Mouse (Mus musculus) adrenal gland, postnatal 4 days (tissue): ENCODE measurements around the gene Mtmr3. TPM values are rescaled to one million over a fixed set of nuclear protein-coding genes. Genes with fewer than 3 reads are reported as not detected.
A peak's percentile ranks its signal among the peaks of the same experiment; 100 is the strongest.

ENCODE experiments used
- DNase-seq, 2 experiments: peaks; one replicate each; pipeline ENCODE4 v3.0.0; 2021 to 2022; ENCODE audit warnings: low spot score in 2 of 2, mixed read lengths in 2 of 2
- long read RNA-seq, 2 experiments: library from polyadenylated mRNA; stranded (forward); transcript quantifications; one replicate each; pipeline ENCODE4 v2.0.0; 2021
- total RNA-seq, 2 experiments: library from RNA; stranded (reverse); gene quantifications; 2 replicates each; pipeline ENCODE4 v1.2.3; 2021

Gene Mtmr3
- total RNA-seq: 10 to 100 TPM; 81.9 to 85.2 TPM
- long read RNA-seq, experiment 1, full-length matches to known transcripts: 4 of 31 reads
- long read RNA-seq, experiment 1, partial matches to known transcripts: 5 of 31 reads
- long read RNA-seq, experiment 1, other reads (novel, unspliced or antisense): 22 of 31 reads
- long read RNA-seq, experiment 2, full-length matches to known transcripts: 7 of 57 reads
- long read RNA-seq, experiment 2, partial matches to known transcripts: 19 of 57 reads
- long read RNA-seq, experiment 2, other reads (novel, unspliced or antisense): 31 of 57 reads

- peak; percentile 89 to 91 for DNase-seq
Observed at GRCm38 (mm10) chr11:4594608-4595500, at the start of gene Mtmr3. Gene Mtmr3, minus strand, starts transcription at chr11:4594863.

- DNase-seq: no peak
Observed at GRCm38 (mm10) chr11:4643722-4644121, 49.1 kb upstream of the Mtmr3 start.

DNA sequence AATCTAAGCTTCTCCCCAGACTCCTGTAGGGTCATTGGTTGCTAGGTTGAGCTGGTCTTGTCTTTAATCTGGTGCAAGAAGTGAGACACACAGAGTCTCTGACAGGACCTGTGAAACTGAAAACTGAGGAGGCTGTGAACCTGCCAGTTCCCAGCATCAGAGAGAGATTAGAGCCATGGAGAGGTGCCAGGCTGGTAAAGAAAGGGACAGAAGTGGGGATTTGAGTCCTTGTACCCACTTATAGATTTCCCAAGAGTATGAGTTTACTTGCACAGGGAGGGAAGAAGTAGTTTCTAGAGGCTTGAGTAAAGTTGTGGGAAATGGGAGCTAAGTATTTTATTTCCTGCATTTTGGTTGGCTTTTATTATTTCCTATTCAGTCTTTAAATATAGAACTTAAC, 46.5 kb upstream of the Mtmr3 start:
- DNase-seq: no peak

- DNase-seq: no peak
Observed at GRCm38 (mm10) chr11:4638261-4638660, 43.6 kb upstream of the Mtmr3 start.

- DNase-seq: peak; percentile 96 to 97
Observed at GRCm38 (mm10) chr11:4637534-4638234, 43.0 kb upstream of the Mtmr3 start, which contains the start of gene Ascc2. Gene Ascc2, plus strand, starts transcription at chr11:4637747.

DNA sequence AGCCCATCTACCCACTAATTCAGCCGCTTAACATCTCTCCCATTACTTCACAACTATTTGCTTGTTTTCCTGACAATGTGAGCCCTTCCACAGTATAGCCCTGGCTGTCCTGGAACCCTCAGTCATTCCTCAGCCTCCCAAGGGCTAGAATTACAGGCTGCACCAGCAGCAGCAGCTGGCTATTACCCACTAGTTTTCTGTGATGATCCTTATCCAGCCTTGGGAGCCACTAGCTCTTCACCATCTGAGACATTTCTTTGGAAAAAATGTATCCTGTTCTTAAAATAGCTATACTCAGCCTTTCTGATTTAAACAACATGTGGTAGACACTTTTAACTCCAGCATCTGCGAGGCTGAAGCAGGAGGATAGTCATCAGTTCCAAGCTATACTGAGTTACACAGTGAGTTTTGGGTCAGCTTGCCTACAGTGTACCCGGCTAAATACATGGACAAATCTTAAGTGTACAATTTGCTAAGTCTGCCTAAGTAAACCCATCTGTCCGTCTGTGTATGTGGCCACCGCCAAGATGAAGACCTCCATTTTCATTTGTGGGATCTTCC, 42.2 kb upstream of the Mtmr3 start:
- no peak for DNase-seq

- no peak for DNase-seq
Observed at GRCm38 (mm10) chr11:4634395-4634794, 39.7 kb upstream of the Mtmr3 start.

GRCm38 (mm10) chr11:4633420-4633819, 38.8 kb upstream of the Mtmr3 start:
- DNase-seq: no peak

DNA sequence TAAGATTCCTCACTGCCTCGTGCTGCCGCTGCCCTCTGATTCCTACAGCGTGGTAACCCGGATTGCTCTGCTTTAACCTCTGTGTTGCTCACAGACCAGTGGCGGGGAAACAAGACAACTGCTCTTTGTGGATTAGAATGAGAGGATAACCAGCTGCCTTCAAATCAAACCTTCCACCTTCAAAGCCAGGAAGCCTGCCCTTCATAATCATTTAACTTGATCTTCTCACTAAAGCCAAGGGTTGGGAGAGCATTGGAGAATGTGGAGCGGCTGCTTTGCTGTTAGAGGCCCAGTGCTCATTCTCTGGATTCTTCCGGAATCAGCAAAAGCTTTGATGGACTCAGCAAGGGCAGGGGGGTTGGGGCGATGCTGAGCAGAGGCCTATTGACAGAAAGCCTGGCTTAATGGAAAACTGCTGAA, 35.2 kb upstream of the Mtmr3 start:
- DNase-seq: no peak

DNA sequence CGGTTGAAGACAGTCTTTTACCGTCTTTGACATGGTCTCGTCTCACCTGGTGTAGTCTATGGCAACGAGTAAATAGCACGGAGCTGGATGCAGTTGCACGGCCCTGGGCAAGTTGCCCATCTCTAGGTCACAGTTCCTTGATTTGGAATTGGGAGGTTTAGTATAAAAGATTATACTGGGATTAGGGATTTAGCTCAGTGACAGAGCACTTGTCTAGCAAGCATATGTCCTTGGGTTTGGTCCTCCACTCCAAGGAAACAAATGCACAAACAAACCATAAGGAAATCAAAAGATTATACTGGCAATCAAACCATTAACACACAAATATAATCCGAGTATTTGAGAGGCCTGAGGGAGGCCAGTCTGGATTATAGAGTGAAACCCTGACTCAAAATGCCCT, 33.0 kb upstream of the Mtmr3 start:
- DNase-seq: no peak

DNA sequence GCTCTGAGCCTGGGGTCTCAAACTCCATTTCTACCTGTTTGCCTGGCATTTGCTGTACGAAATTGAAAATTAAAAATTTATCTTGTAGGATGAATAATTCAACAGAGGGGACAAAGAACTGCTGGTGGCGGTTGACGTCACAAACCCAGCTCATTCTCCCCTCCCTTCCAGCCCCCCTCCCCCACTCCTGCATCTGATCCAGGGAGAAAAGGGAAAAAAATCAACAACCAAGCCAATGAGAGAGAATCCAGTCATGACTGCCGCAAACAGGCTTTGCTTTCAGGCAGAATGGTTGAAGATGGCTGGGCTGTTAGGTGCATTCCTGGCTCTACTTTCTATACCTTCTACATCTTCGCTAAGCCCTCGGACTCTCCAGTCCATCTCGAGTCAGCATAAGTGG, 31.3 kb upstream of the Mtmr3 start:
- no peak for DNase-seq

- DNase-seq: no peak
Observed at GRCm38 (mm10) chr11:4622997-4623396, 28.3 kb upstream of the Mtmr3 start.

DNA sequence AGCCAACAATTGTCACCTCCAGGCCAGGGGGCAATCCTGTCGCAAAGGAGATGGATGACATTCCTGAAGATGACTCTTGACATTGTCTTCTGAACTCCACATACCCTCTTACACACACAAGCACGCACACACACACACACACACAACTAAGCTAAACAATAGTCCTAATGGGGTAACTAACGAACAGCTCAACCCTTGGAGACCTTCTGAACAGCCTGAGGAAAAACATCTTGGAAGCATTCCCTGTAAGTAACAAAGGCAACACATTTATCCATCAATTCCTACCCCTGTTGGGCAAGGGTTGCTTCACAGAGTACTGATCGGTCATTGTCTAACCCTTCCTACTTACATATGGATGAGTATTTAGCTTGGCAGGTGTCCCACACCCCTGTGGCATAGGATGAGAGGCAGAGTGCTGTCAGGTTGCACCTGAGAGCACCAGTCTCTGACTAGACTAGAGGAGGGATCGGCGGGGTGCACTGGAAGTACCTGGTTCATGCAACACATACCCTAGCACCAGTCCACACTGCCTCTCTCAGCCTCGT, 27.9 kb upstream of the Mtmr3 start:
- DNase-seq: no peak

DNA sequence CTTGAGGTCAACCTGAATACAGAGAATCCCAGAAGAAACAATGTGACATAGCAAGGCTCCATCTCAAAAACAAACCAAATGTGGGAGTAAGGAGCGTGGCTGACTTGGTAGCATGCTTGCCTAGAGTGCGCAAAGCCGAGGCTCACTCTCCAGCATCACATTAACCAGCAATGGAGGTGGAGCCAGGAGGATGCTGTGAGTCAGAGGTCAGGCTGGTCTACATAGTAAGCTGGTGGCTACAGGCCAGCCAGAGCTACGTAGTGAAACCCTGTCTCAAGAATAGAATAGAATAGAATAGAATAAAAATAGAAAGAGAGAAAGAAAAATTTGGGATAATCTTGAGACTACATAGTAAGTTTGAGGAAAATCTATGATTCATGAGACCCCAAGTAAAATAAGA, 27.2 kb upstream of the Mtmr3 start:
- no peak for DNase-seq

- no peak for DNase-seq
Observed at GRCm38 (mm10) chr11:4620501-4621108, 25.9 kb upstream of the Mtmr3 start.

GRCm38 (mm10) chr11:4620017-4620485, 25.4 kb upstream of the Mtmr3 start, which contains the start of gene Gm11032:
Gene Gm11032, plus strand, starts transcription at chr11:4620067.
- no peak for DNase-seq

- no peak for DNase-seq
Observed at GRCm38 (mm10) chr11:4611904-4612303, 17.2 kb upstream of the Mtmr3 start.

DNA sequence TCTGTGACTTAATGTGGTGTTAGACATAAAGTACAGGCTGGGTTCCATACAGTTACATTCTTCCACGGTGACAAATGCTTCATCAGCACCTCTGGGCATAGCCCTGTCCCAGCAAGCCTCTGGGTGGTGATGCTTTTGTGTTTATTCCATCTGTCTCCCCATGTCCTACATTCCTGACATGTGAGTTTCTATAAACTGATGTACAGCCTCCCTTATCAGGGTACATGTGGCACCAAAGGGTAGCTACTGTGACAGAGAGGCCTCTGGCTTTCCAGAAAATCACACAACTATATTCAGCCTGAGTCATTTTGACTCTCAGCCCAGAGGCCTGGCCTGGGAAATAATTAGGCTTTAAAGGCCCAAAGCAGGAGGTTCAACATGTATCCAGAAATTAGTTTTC, 11.9 kb upstream of the Mtmr3 start:
- no peak for DNase-seq

- DNase-seq: no peak
Observed at GRCm38 (mm10) chr11:4605414-4605813, 10.8 kb upstream of the Mtmr3 start.

DNA sequence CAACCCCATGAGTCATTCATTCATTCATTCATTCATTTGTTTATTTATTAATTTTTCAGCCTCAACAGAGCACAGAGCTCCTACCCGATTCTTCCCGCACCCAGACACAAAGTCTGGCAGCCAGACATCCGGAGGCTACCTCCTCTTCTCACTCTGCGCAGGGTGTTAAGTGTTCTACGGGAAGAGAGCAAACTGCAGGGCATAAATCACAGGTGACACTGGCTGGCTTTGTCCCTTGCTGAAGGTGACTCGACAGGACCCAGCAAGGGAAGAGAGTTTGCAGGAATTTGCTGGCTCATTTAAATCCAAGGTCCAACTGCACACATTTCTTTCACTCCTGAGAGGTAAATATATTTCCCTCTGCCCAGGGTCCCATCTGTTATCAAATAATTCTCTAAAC, 9.8 kb upstream of the Mtmr3 start:
- DNase-seq: no peak
